ENCODE assay signal across 7 mouse cellular contexts in the genomic region with DNA sequence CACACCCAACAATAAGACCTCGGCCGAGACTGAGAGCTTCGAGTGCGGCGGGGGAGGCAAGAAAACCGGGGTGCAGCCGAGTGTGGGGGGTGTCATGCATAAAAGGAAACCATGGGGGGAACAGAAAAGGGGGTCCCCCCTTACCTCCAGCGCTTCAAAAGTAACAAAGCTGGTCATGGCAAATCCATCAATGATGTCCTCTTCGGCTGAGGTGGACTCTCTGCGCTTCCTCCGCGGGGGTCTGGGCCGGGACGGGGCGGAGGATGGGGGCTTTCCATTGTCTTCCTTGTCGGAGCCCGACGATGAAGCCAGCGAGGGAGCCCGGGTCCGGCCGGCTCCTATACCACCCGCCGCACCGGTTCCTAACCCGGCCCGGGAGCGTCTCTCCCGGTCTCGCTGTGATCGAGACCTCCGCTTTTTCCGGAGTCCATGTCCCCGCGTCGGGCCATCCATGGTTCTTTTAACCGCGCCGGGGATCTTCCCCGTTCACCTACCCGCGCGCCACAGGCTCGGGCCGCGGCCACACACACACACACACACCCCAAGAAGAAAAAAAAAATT. TPM values are rescaled to one million over a fixed set of nuclear protein-coding genes. Genes with fewer than 3 reads are reported as not detected.
DNase-seq lines count a peak whose midpoint lies in the region; ATAC-seq and TF ChIP-seq lines count a peak whose summit lies in the region.

No protein-coding gene starts in this region.

- ATAC-seq in kidney, postnatal 0 days (replicated peaks; ENCODE audit: low FRiP score, low read depth), result no peak
- no peak for ATAC-seq in lung, postnatal 0 days

- 0 out of 2 replicates have a peak overlapping the region, but pooled peaks have one; percentile 25 for H3K27ac ChIP-seq in kidney, postnatal 0 days
- H3K27ac ChIP-seq in lung, postnatal 0 days (ENCODE audit: low read length), result no peak overlapping the region
- H3K27ac ChIP-seq in small intestine, adult 2 months (ENCODE audit: insufficient read depth, low read depth, low read length), result no peak overlapping the region

- H3K27me3 ChIP-seq in kidney, postnatal 0 days (ENCODE audit: insufficient read depth, low read length), result no peaks in the 10 kb centered on the region
- H3K27me3 ChIP-seq in lung, postnatal 0 days (replicated peaks; ENCODE audit: insufficient read depth, low read length), result peaks cover 3% of the 10 kb centered on the region; the same call in 1 of the 2 replicates
- H3K27me3 ChIP-seq in small intestine, adult 2 months (ENCODE audit: control insufficient read depth, insufficient read depth, low read length), result peaks cover 26% of the 10 kb centered on the region

- H3K4me2 ChIP-seq in kidney, postnatal 0 days (ENCODE audit: low read length), result peak overlapping the region; percentile 94
- H3K4me2 ChIP-seq in lung, postnatal 0 days (replicated peaks; ENCODE audit: low read depth, low read length), result peak overlapping the region; percentile 88

- peak; percentile 4 for DNase-seq in thymus, postnatal 10 days (ENCODE audit: low spot score in 2 of 2)
- DNase-seq in thymus, postnatal 0 days (ENCODE audit: low spot score), result no peak
- DNase-seq in cerebellum, postnatal 36 days, result peak; percentile 51 to 54
- DNase-seq in heart, adult 9 months (ENCODE audit: low spot score in 2 of 2), result peak; percentile 9 to 12
- peak; percentile 42 for DNase-seq in kidney, postnatal 0 days (ENCODE audit: low spot score)
- peak; percentile 21 for DNase-seq in lung, postnatal 0 days (ENCODE audit: low spot score)

- H3K9ac ChIP-seq in kidney, postnatal 0 days (ENCODE audit: low read depth, low read length), result peak overlapping the region; percentile 65
- peak overlapping the region; percentile 50 for H3K9ac ChIP-seq in lung, postnatal 0 days (replicated peaks; ENCODE audit: low read depth)

- no peak for TF ChIP-seq CTCF in kidney, postnatal 0 days (IDR thresholded peaks at IDR 0.05; ENCODE audit: low read depth)
- TF ChIP-seq CTCF in lung, postnatal 0 days (IDR thresholded peaks at IDR 0.05), result no peak
- no peak for TF ChIP-seq CTCF in small intestine, adult 2 months (IDR thresholded peaks at IDR 0.05; ENCODE audit: extremely low read depth, insufficient read length, insufficient replicate concordance, low read depth, low read length)

- H3K4me3 ChIP-seq in kidney, postnatal 0 days (replicated peaks; ENCODE audit: low read depth, low read length), result peak overlapping the region; percentile 81
- H3K4me3 ChIP-seq in lung, postnatal 0 days (ENCODE audit: low read depth, low read length), result peak overlapping the region; percentile 69
- H3K4me3 ChIP-seq in small intestine, adult 2 months (ENCODE audit: low read depth, low read length), result peak overlapping the region; percentile 78

- peaks cover 5% of the 10 kb centered on the region; the same call in 1 of the 2 replicates for H3K4me1 ChIP-seq in kidney, postnatal 0 days (replicated peaks; ENCODE audit: insufficient read depth, low read length)
- H3K4me1 ChIP-seq in lung, postnatal 0 days (ENCODE audit: insufficient read depth, low read depth, low read length), result peaks cover 7% of the 10 kb centered on the region; the same call in 1 of the 2 replicates
- peaks cover 6% of the 10 kb centered on the region; the same call in 1 of the 2 replicates for H3K4me1 ChIP-seq in small intestine, adult 2 months (ENCODE audit: control insufficient read depth, insufficient read depth, insufficient read length, low read length)

- H3K9me3 ChIP-seq in kidney, postnatal 0 days (replicated peaks; ENCODE audit: low read length), result no peaks in the 10 kb centered on the region
- no peaks in the 10 kb centered on the region for H3K9me3 ChIP-seq in lung, postnatal 0 days (ENCODE audit: low read length)

- H3K36me3 ChIP-seq in kidney, postnatal 0 days (ENCODE audit: insufficient read depth, low read length), result no peaks in the 10 kb centered on the region
- H3K36me3 ChIP-seq in lung, postnatal 0 days (ENCODE audit: insufficient read depth, low read length), result no peaks in the 10 kb centered on the region
- no peaks in the 10 kb centered on the region for H3K36me3 ChIP-seq in small intestine, adult 2 months (ENCODE audit: control insufficient read depth, insufficient read depth, low read length)

- TF ChIP-seq POLR2A in small intestine, adult 2 months (IDR thresholded peaks at IDR 0.05; ENCODE audit: low read depth, low read length), result no peak

- under 1% methylated on average over 46 of the region's 46 CpGs for WGBS in kidney, postnatal 0 days
- under 1% methylated on average over 45 of the region's 46 CpGs for WGBS in lung, postnatal 0 days
- WGBS in small intestine, adult 2 months, result under 1% methylated on average over 46 of the region's 46 CpGs

- TF ChIP-seq EP300 in lung, postnatal 0 days (IDR thresholded peaks at IDR 0.05), result no peak

RNA-seq across cellular contexts. Expression of a gene that starts 1.7 kb away (rescaled TPM):
- polyA plus RNA-seq in thymus, postnatal 0 days (2015; fragmentation: Nextera tagmentation; extraction: Ambion mirVana), result 1.9 and 2.8 TPM in 2 replicates
- polyA plus RNA-seq in kidney, postnatal 0 days (2015; fragmentation: Nextera tagmentation; extraction: Ambion mirVana), result 7.5 and 8.6 TPM in 2 replicates
- polyA plus RNA-seq in lung, postnatal 0 days (2015; fragmentation: Nextera tagmentation; extraction: Ambion mirVana), result 4.4 and 6.0 TPM in 2 replicates
- 9.4 and 10.4 TPM in 2 replicates for polyA plus RNA-seq in small intestine, adult 2 months (2012; rRNA removed)
